Mouse (Mus musculus): ENCODE results near the gene Immt. TPM values are rescaled to one million over a fixed set of nuclear protein-coding genes. Genes with fewer than 3 reads are reported as not detected.
"Not testable (repeated sequence)": the region's sequence is repeated elsewhere in the genome, so short reads cannot be mapped to it uniquely, and the experiment has no call there.

Immt gene
- polyA plus RNA-seq, 1 experiment from 2014 or later: 188 TPM

- H3K4me3 ChIP-seq: no peak overlapping the region
- H3K9ac ChIP-seq: no peak overlapping the region
- H3K4me2 ChIP-seq: no peak overlapping the region
- no peaks in the 10 kb centered on the region for H3K9me3 ChIP-seq
- no peak overlapping the region for H3K27ac ChIP-seq
- 82% methylated on average over 2 of the region's 2 CpGs for WGBS
- peaks cover 9% of the 10 kb centered on the region for H3K4me1 ChIP-seq
- no peak for ATAC-seq (ENCODE audit: borderline replicate concordance, extremely low read depth, low FRiP score, low TSS enrichment)
- H3K27me3 ChIP-seq: no peaks in the 10 kb centered on the region
- H3K36me3 ChIP-seq: peaks cover 41% of the 10 kb centered on the region
These were observed 18.3 kb upstream of the Immt start for GRCm38 (mm10) chr6:71812820-71813219.

GRCm38 (mm10) chr6:71819764-71820292 lies 11.3 kb upstream of the Immt start:
- no peak overlapping the region for H3K4me3 ChIP-seq
- H3K27me3 ChIP-seq: no peaks in the 10 kb centered on the region
- H3K27ac ChIP-seq: no peak overlapping the region
- H3K9me3 ChIP-seq: no peaks in the 10 kb centered on the region
- H3K4me1 ChIP-seq: peaks cover 13% of the 10 kb centered on the region
- H3K36me3 ChIP-seq: peaks cover 35% of the 10 kb centered on the region
- no peak for ATAC-seq (ENCODE audit: borderline replicate concordance, extremely low read depth, low FRiP score, low TSS enrichment)
- WGBS: 83% methylated on average over 5 of the region's 5 CpGs
- no peak overlapping the region for H3K4me2 ChIP-seq
- H3K9ac ChIP-seq: no peak overlapping the region

- Histone ChIP-seq H3K4me3 (peak overlapping the region; percentile 68), H3K36me3 (peaks cover 6% of the 10 kb centered on the region), H3K4me2 (peak overlapping the region; percentile 62), H3K4me1 (peaks cover 13% of the 10 kb centered on the region), H3K9me3 (no peaks in the 10 kb centered on the region), H3K27ac (no peak overlapping the region), H3K9ac (peak overlapping the region; percentile 54), H3K27me3 (0 out of 2 replicates have a peak, but pooled peaks cover 2% of the 10 kb centered on the region)
- 1% methylated on average over 7 of the region's 7 CpGs for WGBS
- peak; percentile 37; the same call in 1 of the 2 replicates for ATAC-seq (ENCODE audit: borderline replicate concordance, extremely low read depth, low FRiP score, low TSS enrichment)
These were observed 8.0 kb upstream of the Immt start for GRCm38 (mm10) chr6:71823085-71823484.

GRCm38 (mm10) chr6:71823488-71823887 lies 7.6 kb upstream of the Immt start:
- peaks cover 2% of the 10 kb centered on the region; the same call in 1 of the 2 replicates for H3K36me3 ChIP-seq
- 0 out of 2 replicates have a peak, but pooled peaks cover 2% of the 10 kb centered on the region for H3K27me3 ChIP-seq
- H3K27ac ChIP-seq: no peak overlapping the region
- peaks cover 13% of the 10 kb centered on the region for H3K4me1 ChIP-seq
- under 1% methylated on average over 19 of the region's 19 CpGs for WGBS
- H3K4me2 ChIP-seq: peak overlapping the region; percentile 62
- H3K9ac ChIP-seq: peak overlapping the region; percentile 54
- H3K4me3 ChIP-seq: peak overlapping the region; percentile 68
- no peaks in the 10 kb centered on the region for H3K9me3 ChIP-seq
- ATAC-seq (ENCODE audit: borderline replicate concordance, extremely low read depth, low FRiP score, low TSS enrichment): peak; percentile 92

- H3K9me3 ChIP-seq: no peaks in the 10 kb centered on the region
- H3K36me3 ChIP-seq: no peaks in the 10 kb centered on the region; the same call in 1 of the 2 replicates
- peak overlapping the region; percentile 62 for H3K4me2 ChIP-seq
- H3K9ac ChIP-seq: peak overlapping the region; percentile 29; the same call in 1 of the 2 replicates
- no peak overlapping the region for H3K27ac ChIP-seq
- 0 out of 2 replicates have a peak, but pooled peaks cover 2% of the 10 kb centered on the region for H3K27me3 ChIP-seq
- H3K4me3 ChIP-seq: peak overlapping the region; percentile 68
- no peak for ATAC-seq (ENCODE audit: borderline replicate concordance, extremely low read depth, low FRiP score, low TSS enrichment)
- peaks cover 13% of the 10 kb centered on the region for H3K4me1 ChIP-seq
- 32% methylated on average over 3 of the region's 3 CpGs for WGBS
These were observed 7.2 kb upstream of the Immt start for GRCm38 (mm10) chr6:71823961-71824360.

GRCm38 (mm10) chr6:71826869-71827268 lies 4.3 kb upstream of the Immt start, which contains the start of gene Mrpl35:
Mrpl35 (minus strand) TSS chr6:71826969.
- ATAC-seq (ENCODE audit: borderline replicate concordance, extremely low read depth, low FRiP score, low TSS enrichment): no peak
- Histone ChIP-seq H3K4me3 (no peak within 1 kb of the TSS), H3K27ac (no peak within 1 kb of the TSS), H3K36me3 (no peaks in the 10 kb centered on the region), H3K9ac (no peak within 1 kb of the TSS), H3K4me1 (peaks cover 18% of the 10 kb centered on the region), H3K9me3 (no peaks in the 10 kb centered on the region), H3K27me3 (0 out of 2 replicates have a peak, but pooled peaks cover 2% of the 10 kb centered on the region), H3K4me2 (no peak within 1 kb of the TSS)
- WGBS: 41% methylated on average over 1 of the region's 1 CpGs

- no peak for ATAC-seq (ENCODE audit: borderline replicate concordance, extremely low read depth, low FRiP score, low TSS enrichment)
- 0 out of 2 replicates have a peak, but pooled peaks cover 1% of the 10 kb centered on the region for H3K36me3 ChIP-seq
- peaks cover 15% of the 10 kb centered on the region for H3K4me1 ChIP-seq
- H3K27me3 ChIP-seq: 0 out of 2 replicates have a peak, but pooled peaks cover 2% of the 10 kb centered on the region
- H3K9ac ChIP-seq: no peak overlapping the region
- H3K27ac ChIP-seq: no peak overlapping the region
- 82% methylated on average over 9 of the region's 9 CpGs for WGBS
- no peaks in the 10 kb centered on the region for H3K9me3 ChIP-seq
- H3K4me2 ChIP-seq: no peak overlapping the region
- no peak overlapping the region for H3K4me3 ChIP-seq
These were observed 1.4 kb upstream of the Immt start for GRCm38 (mm10) chr6:71829768-71830167.

GRCm38 (mm10) chr6:71831581-71831960 lies 440 bp downstream of the Immt start:
- no peaks in the 10 kb centered on the region for H3K9me3 ChIP-seq
- H3K4me1 ChIP-seq: peaks cover 15% of the 10 kb centered on the region
- peak; percentile 99 for ATAC-seq (ENCODE audit: borderline replicate concordance, extremely low read depth, low FRiP score, low TSS enrichment)
- under 1% methylated on average over 21 of the region's 21 CpGs for WGBS
- H3K27ac ChIP-seq: peak overlapping the region; percentile 94
- H3K4me3 ChIP-seq: peak overlapping the region; percentile 99
- H3K36me3 ChIP-seq: 0 out of 2 replicates have a peak, but pooled peaks cover 9% of the 10 kb centered on the region
- peak overlapping the region; percentile 67 for H3K4me2 ChIP-seq
- peak overlapping the region; percentile 90 for H3K9ac ChIP-seq
- H3K27me3 ChIP-seq: 0 out of 2 replicates have a peak, but pooled peaks cover 2% of the 10 kb centered on the region

GRCm38 (mm10) chr6:71836811-71837210 lies 5.7 kb downstream of the Immt start:
- 76% methylated on average over 2 of the region's 2 CpGs for WGBS
- H3K9me3 ChIP-seq: no peaks in the 10 kb centered on the region
- H3K4me1 ChIP-seq: peaks cover 10% of the 10 kb centered on the region
- no peak overlapping the region for H3K27ac ChIP-seq
- no peak overlapping the region for H3K4me2 ChIP-seq
- H3K4me3 ChIP-seq: no peak overlapping the region
- no peaks in the 10 kb centered on the region for H3K27me3 ChIP-seq
- 0 out of 2 replicates have a peak, but pooled peaks cover 9% of the 10 kb centered on the region for H3K36me3 ChIP-seq
- no peak for ATAC-seq (ENCODE audit: borderline replicate concordance, extremely low read depth, low FRiP score, low TSS enrichment)
- H3K9ac ChIP-seq: no peak overlapping the region

- Histone ChIP-seq H3K9ac (no peak overlapping the region), H3K4me3 (no peak overlapping the region), H3K27me3 (no peaks in the 10 kb centered on the region), H3K27ac (no peak overlapping the region), H3K4me1 (0 out of 2 replicates have a peak, but pooled peaks cover 2% of the 10 kb centered on the region), H3K9me3 (no peaks in the 10 kb centered on the region), H3K36me3 (0 out of 2 replicates have a peak, but pooled peaks cover 8% of the 10 kb centered on the region), H3K4me2 (no peak overlapping the region)
- no peak for ATAC-seq (ENCODE audit: borderline replicate concordance, extremely low read depth, low FRiP score, low TSS enrichment)
These were observed 8.7 kb downstream of the Immt start for GRCm38 (mm10) chr6:71839815-71840214.

- Histone ChIP-seq H3K4me1 (0 out of 2 replicates have a peak, but pooled peaks cover 2% of the 10 kb centered on the region), H3K4me3 (no peak overlapping the region), H3K9me3 (no peaks in the 10 kb centered on the region), H3K27ac (no peak overlapping the region), H3K36me3 (peaks cover 16% of the 10 kb centered on the region; the same call in 1 of the 2 replicates), H3K27me3 (no peaks in the 10 kb centered on the region), H3K4me2 (no peak overlapping the region), H3K9ac (no peak overlapping the region)
- 92% methylated on average over 1 of the region's 1 CpGs for WGBS
- ATAC-seq (ENCODE audit: borderline replicate concordance, extremely low read depth, low FRiP score, low TSS enrichment): no peak
These were observed 9.6 kb downstream of the Immt start for GRCm38 (mm10) chr6:71840597-71841290.

- WGBS: 83% methylated on average over 6 of the region's 6 CpGs
- not testable (repeated sequence) for H3K9me3 ChIP-seq; H3K9ac ChIP-seq; H3K27me3 ChIP-seq; H3K4me3 ChIP-seq; H3K4me1 ChIP-seq; H3K4me2 ChIP-seq; ATAC-seq (ENCODE audit: borderline replicate concordance, extremely low read depth, low FRiP score, low TSS enrichment); H3K27ac ChIP-seq
- H3K36me3 ChIP-seq: peaks cover 36% of the 10 kb centered on the region
These were observed 15.8 kb downstream of the Immt start for GRCm38 (mm10) chr6:71846906-71847305.
